Mouse (Mus musculus) lung, postnatal 0 days (tissue): ENCODE results near the gene Spc24.

Experiments used
- CTCF ChIP-seq: IDR thresholded peaks from 2 replicates; pipeline ENCODE4 v1.5.1; 2016; ENCODE audit warnings: antibody characterized with exemption, mild to moderate bottlenecking
- EP300 ChIP-seq: IDR thresholded peaks from 2 replicates; pipeline ENCODE4 v1.6.1; 2016; ENCODE audit warnings: antibody characterized with exemption, mild to moderate bottlenecking, control low read depth

- TF ChIP-seq CTCF: no peak
- TF ChIP-seq EP300: no peak
Observed at GRCm38 (mm10) chr9:21748491-21748890, 11.6 kb downstream of the Spc24 start.
